Mouse (Mus musculus) small intestine, adult 2 months (tissue): Measurements from ENCODE around the gene Tmem59. TPM values are rescaled to one million over a fixed set of nuclear protein-coding genes. Genes with fewer than 3 reads are reported as not detected.

ENCODE experiments used
- H3K27ac ChIP-seq: fragments of 200-500 bp; 2 replicates; pipeline ENCODE4 v1.5.1; 2012; ENCODE audit warnings: low read depth, low read length, control low read depth, inconsistent platforms; ENCODE audit not compliant: insufficient read depth
- H3K27me3 ChIP-seq: fragments of 200-500 bp; 2 replicates; pipeline ENCODE4 v1.6.1; 2012; ENCODE audit warnings: mild to moderate bottlenecking, moderate library complexity, low read length, inconsistent platforms; ENCODE audit not compliant: control insufficient read depth, insufficient read depth
- H3K36me3 ChIP-seq: fragments of 200-500 bp; 2 replicates; pipeline ENCODE4 v1.6.1; 2012; ENCODE audit warnings: mild to moderate bottlenecking, low read length, control low read depth, inconsistent platforms; ENCODE audit not compliant: control insufficient read depth, insufficient read depth
- H3K4me1 ChIP-seq: fragments of 200-500 bp; 2 replicates; pipeline ENCODE4 v1.6.1; 2012; ENCODE audit warnings: low read length, inconsistent platforms, mixed read lengths; ENCODE audit not compliant: control insufficient read depth, insufficient read depth, insufficient read length
- H3K4me3 ChIP-seq: fragments of 200-500 bp; 2 replicates; pipeline ENCODE4 v1.5.1; 2012; ENCODE audit warnings: low read depth, mild to moderate bottlenecking, control low read depth, inconsistent platforms, low read length, moderate library complexity
- CTCF ChIP-seq: fragments of 200-500 bp; IDR thresholded peaks from 2 replicates; pipeline ENCODE4 v1.5.1; 2012; ENCODE audit warnings: low read depth, mild to moderate bottlenecking, control low read depth, inconsistent platforms, low read length, moderate library complexity, mixed read lengths; ENCODE audit not compliant: insufficient replicate concordance, insufficient read length; ENCODE audit errors: extremely low read depth
- POLR2A ChIP-seq: fragments of 200-500 bp; IDR thresholded peaks from 2 replicates; pipeline ENCODE4 v1.6.1; 2012; ENCODE audit warnings: low read depth, mild to moderate bottlenecking, control low read depth, inconsistent platforms, low read length, moderate library complexity
- WGBS: fragments of 180-500 bp; shearing (Covaris S2); methylation state at CpG from one replicate; pipeline ENCODE4 v1.1.7; 2018; 5-methylcytosine and 5-hydroxymethylcytosine counted together
- polyA plus RNA-seq: library from polyadenylated mRNA; depleted of rRNA; stranded (reverse); fragments of >200 nt; gene quantifications from 2 replicates; pipeline ENCODE4 v1.2.3, GENCODE M21; 2012

The Tmem59 gene
- polyA plus RNA-seq, 1 experiment: 222 TPM

DNA sequence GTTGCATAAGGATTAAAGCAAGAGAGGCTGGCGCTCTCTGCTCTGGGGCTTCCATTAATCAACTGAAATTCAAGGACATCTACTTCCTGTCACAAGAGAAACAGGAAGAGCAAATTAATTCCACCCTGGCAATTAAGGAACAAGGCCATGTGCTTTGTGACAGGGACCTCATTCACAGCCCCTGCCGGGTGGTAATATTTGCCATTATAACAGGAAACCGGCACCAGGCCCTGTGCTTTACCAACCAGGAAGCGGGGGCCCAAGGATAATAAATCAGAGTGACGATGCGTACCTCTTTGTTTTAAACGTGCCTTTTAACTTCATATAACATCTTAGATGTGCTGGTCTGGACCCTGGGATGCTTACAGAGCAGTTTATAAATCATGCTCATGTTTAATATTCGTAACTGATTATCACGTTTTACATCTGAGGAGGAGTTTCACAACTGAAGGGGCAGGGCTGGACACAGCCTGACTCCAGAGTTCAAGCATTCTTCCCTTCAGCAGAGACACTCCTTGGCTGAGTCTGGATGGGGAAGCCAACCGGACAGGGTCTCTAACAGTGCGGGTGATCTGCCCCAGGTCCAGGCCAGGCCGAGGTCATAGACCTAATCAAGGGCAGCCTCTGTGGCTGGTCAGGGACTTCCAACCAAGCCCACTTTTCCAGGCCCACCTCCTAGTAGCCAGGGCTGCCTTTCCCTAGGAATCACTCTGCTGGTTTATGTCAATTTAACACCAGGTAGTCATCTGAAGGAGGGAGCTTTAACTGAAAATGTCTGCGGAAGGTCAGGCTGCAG is 38.2 kb upstream of the Tmem59 start:
- Histone ChIP-seq H3K27me3 (no peaks in the 10 kb centered on the region), H3K27ac (no peak overlapping the region), H3K4me3 (no peak overlapping the region), H3K36me3 (peaks cover 15% of the 10 kb centered on the region; the same call in 1 of the 2 replicates), H3K4me1 (no peaks in the 10 kb centered on the region; the same call in 1 of the 2 replicates)
- WGBS: 72% methylated on average over 13 of the region's 13 CpGs
- no peak for TF ChIP-seq POLR2A
- TF ChIP-seq CTCF: no peak

DNA sequence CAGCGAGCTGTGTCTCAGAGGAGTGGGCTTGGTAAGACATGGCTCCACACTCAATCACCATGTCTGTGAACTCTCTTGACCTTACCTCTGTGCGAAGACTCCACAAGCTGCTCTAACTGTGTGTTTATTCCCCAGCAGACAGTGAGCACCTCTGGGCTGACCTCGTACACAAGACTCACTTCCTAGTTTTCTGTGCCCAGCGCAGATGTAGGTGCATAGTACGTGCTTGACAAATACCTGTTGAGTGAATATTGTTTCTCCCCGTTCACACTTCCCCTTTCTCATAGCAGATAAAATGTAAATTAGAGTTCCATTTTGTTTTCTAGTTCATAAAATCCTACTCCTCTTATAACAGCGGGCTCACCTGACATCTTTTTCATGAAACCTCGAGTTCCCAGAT is 34.7 kb upstream of the Tmem59 start:
- Histone ChIP-seq H3K4me1 (no peaks in the 10 kb centered on the region; the same call in 1 of the 2 replicates), H3K27me3 (no peaks in the 10 kb centered on the region), H3K36me3 (peaks cover 29% of the 10 kb centered on the region), H3K4me3 (no peak overlapping the region), H3K27ac (no peak overlapping the region)
- no peak for TF ChIP-seq POLR2A
- no peak for TF ChIP-seq CTCF
- WGBS: 90% methylated on average over 8 of the region's 8 CpGs

DNA sequence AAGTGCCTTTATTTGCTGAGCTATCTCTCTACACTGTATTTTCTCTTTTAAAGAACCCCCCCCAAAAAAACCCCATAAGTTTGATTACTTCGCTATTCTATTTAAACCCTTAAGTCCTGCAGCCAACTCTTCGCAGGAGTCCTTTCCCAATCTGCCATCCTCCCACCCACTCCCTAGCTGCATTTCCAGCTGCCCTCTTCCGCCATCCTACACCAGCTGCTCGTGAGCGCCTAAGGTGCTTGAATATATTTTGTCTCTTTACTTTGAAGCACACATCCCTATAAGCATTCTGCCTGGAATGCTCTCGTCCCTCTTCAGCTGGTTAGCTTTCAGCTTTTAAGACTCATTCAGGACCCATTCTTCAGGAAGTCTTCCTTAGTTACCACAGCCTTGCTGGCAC is 27.2 kb upstream of the Tmem59 start:
- no peak for TF ChIP-seq CTCF
- no peak for TF ChIP-seq POLR2A
- WGBS: 96% methylated on average over 6 of the region's 6 CpGs
- Histone ChIP-seq H3K4me3 (no peak overlapping the region), H3K4me1 (no peaks in the 10 kb centered on the region), H3K36me3 (peaks cover 25% of the 10 kb centered on the region), H3K27me3 (no peaks in the 10 kb centered on the region), H3K27ac (no peak overlapping the region)

DNA sequence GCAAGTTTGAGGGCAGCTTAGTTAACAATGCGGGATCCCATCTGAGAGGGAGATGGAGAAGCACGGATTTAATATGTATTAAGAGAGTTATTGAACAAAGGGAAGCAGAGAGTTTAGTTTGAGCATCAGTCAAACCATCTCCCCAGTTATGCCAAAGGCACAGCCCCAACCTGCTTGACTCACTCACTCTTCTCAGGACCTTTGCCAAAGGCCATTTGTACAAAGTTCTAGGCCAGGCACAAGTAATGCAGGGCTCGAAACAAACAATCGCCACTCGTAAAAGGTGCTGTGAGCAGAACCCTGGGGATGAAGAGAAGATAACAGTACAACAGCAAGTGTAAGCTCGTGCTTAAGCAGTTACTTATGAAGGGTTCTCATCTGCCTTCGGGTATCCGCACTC is 25.6 kb upstream of the Tmem59 start:
- no peaks in the 10 kb centered on the region for H3K4me1 ChIP-seq

DNA sequence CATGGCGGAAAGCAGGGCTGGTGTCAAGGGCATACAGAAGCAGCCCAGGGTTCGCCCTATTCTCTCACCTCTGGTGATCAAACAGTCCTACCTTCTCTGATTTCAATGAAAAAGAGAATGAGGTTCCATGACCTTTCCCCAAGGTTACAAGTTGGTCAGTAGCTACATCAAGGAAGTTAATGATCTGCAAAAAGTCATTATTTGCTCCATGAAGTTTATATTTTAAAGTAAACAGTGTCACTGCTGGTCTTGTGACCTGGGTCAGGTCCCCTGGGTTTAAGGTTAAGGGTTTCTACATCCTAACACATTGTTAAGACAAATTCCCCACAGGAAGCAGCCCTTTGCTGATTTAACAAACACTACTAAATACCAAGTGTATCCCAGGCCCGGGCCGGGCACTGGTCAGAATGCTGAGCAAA is 21.2 kb upstream of the Tmem59 start:
- H3K4me3 ChIP-seq: no peak overlapping the region
- TF ChIP-seq POLR2A (no peak), CTCF (no peak)
- no peak overlapping the region for H3K27ac ChIP-seq
- WGBS: 82% methylated on average over 4 of the region's 4 CpGs
- H3K36me3 ChIP-seq: peaks cover 22% of the 10 kb centered on the region
- H3K27me3 ChIP-seq: no peaks in the 10 kb centered on the region
- H3K4me1 ChIP-seq: no peaks in the 10 kb centered on the region

More for the DNA sequence above, 25.6 kb upstream of the Tmem59 start:
- Histone ChIP-seq H3K27me3 (no peaks in the 10 kb centered on the region), H3K36me3 (peaks cover 17% of the 10 kb centered on the region), H3K27ac (no peak overlapping the region), H3K4me3 (no peak overlapping the region)
- TF ChIP-seq POLR2A (no peak), CTCF (no peak)
- WGBS: 75% methylated on average over 8 of the region's 8 CpGs

DNA sequence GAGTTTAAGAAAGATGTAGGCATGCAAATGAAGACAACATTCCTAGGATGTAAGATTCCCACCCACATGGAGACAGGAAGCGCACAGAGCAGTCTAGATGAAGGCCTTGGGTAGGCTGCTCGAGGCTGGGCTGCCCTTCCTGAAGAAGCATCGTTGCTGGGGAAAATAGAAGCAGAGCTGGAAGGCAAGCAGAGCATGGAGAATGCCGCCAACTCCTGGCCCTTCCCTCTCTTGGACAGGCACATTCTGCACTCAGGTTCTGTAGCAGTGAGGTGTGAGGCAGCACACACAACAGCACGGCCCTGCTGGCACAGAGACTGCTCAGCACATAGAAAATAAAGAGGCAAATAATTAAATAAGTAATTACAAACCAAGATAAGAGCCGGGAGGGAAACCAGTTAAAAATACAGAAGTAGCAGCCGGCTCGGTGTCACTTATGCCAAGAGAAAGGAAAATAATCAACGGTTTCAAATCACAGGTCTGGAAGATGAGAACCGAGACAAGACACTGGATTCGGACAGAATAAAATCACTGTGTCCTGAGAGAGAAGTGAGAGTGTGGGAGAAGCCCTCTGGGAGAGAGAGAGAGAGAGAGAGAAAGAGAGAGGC is 18.9 kb upstream of the Tmem59 start:
- WGBS: 84% methylated on average over 11 of the region's 11 CpGs
- Histone ChIP-seq H3K4me3 (no peak overlapping the region), H3K27ac (no peak overlapping the region), H3K36me3 (peaks cover 21% of the 10 kb centered on the region), H3K27me3 (no peaks in the 10 kb centered on the region), H3K4me1 (no peaks in the 10 kb centered on the region)
- TF ChIP-seq CTCF (no peak), POLR2A (no peak)

DNA sequence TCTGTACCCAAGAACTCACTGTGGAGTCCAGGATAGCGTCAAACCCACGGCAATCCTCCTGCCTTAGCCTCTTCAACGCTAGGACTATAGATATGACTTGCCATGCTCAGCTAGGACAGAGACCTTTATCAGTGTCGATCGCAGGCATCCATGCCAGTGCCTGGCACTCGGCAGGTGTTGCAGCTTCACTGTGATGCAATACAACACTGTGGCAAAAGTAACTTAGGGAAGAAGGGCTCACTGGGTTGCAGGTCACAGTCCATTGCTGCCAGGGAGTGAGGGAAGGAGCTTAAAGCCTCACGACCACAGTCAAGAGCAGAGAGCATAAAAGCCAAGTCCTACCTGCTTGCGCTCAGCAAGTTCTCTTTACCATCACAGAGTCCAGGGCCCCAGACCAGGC is 18.0 kb upstream of the Tmem59 start:
- H3K4me3 ChIP-seq: no peak overlapping the region
- peaks cover 19% of the 10 kb centered on the region for H3K36me3 ChIP-seq
- TF ChIP-seq POLR2A (no peak), CTCF (no peak)
- H3K27me3 ChIP-seq: no peaks in the 10 kb centered on the region
- H3K27ac ChIP-seq: no peak overlapping the region
- WGBS: 82% methylated on average over 8 of the region's 8 CpGs
- no peaks in the 10 kb centered on the region for H3K4me1 ChIP-seq
